Mouse (Mus musculus) ES-CJ7 (cell line): ENCODE measurements at regions not wholly inside any gene's neighbourhood (a gene's known extent, or its start where the extent isn't known, plus 50 kb on each side); places are given as distances from the start of the nearest gene placed in this dataset.

Source experiments
- DNase-seq: peaks from one replicate; pipeline ENCODE4 v3.0.0; 2011; ENCODE audit warnings: low read depth, low spot score

DNA sequence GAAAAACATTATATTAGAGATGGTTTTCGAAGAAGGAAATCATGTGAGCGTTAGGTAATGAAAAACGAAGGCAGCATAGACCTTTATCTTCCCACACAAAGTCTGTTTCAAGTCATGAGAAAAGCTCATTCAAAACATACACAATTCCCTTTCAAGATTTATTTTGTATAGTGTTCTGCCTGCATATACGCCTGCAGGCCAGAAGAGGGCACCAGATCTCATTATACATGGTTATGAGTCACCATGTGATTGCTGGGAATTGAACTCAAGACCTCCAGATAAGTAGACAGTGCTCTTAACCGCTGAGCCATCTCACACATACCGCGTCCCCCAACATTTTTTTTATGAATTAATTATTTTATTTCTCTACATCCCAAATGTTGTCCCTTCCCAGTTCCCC, 578.3 kb upstream of the Ccdc54 start:
- peak; percentile 4 for DNase-seq

DNA sequence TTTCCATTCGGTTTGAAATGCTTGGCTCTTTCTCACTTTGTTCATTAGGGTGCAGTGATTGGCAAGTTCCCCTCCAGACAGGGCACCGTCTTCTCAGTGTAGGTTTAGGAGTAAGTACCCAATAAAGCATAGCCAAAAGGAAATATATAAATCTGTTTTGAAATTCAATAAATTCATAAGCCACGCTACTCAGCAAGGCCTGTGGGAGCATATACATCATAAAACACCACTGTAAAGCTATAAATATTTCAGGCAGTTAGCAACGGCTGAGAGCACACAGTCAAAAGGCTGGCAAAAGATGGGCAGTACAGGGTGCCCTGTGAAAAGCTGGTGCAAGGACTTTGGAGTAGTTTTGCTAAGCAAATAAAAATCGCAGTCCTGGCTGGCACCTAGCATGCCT, 569.8 kb upstream of the Ccdc54 start:
- no peak for DNase-seq

DNA sequence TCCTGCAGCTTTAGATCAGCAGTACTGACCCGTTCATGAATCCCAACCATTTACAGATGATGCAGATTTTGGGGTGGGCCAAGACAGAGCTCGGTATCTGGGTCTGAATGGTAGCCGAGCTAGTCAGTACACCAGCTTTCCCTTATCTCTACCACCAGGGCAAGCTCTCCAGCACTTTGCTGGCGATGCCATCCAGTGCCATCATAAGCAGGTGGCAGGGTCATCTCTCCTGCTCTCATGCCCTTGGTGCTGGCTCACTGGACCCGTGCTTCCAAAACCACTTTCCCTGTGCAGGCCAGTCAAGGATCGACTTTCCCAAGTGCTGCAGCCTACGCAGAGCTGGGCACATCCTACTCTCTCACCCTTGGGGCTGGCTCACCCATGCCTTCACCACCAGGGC, 547.6 kb upstream of the Ccdc54 start:
- DNase-seq = no peak

DNA sequence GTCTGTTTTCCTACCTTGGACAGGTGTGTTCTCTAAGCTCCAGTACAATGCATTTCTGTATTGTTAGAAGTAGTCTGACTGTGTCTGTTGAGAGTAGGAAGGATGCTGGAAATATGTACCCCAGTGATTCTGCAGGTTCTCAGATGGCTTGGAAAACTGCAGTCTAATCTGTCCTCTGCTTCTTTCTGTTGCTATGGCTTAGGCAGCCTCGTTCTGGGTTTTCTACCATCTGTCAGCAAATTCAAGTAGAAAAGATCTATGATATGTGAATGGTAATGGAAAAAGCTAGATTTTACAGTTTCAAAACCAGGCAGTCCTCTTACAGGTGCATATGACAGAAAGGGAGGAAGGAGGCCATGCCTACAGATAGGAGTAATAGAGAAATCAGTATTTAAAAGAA, 528.9 kb upstream of the Ccdc54 start:
- DNase-seq = no peak

DNA sequence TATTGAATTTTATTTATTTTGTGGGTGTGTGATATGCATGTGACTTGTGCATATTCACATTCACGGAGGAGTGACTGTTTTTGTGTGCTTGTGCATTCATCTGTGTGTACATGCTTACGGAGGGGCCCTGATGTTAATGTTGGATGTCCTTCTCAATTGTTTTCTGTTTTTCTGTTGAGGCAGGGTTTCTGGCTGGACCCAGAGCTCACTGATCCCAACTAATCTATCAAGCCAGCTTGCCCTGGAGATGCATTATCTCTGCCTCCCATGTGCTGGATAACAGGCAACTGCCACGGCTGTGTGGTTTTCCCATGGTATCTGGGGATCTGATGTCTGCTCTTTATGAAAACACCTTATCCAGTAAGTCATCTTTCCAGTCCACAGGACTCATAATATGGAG, 527.4 kb upstream of the Ccdc54 start:
- no peak for DNase-seq

DNA sequence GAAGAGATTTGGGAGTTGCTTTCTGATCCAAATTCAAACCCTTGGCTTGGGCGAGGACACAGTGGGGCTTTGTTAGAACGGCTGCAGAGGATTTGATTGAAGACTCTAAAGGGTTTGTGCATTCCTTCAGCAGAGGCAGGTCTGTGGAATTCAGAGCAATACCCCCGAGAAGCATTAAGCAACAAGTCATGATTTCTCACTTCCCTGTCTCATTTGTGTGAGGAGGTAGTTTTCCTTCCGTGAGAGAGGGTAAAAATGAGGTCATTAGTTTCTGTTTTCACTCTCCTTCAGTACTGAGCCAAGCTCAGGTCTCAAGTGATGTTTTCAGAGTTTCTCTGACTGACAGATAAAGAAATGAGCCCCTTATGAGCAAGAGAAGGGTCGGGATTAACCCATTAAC, 526.9 kb upstream of the Ccdc54 start:
- no peak for DNase-seq

DNA sequence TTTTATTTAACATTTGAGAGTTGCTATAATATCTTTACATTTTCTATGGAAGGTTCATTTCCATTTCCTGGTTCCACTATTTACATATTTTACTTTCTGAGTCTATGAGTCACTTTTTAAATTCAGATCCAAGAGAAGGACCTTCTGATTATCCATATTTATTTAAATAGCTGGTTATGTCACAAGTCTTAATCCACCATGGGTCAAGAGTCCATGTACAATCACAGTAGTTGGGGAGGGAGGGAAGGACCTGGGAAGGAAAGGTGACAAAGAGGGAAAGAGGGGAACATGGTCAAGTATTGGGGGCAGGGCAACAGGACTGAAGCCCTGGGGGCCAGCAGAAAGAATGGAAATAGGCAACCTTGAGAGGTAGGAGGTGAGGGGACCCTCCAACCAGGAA, 518.9 kb upstream of the Ccdc54 start:
- DNase-seq = no peak

DNA sequence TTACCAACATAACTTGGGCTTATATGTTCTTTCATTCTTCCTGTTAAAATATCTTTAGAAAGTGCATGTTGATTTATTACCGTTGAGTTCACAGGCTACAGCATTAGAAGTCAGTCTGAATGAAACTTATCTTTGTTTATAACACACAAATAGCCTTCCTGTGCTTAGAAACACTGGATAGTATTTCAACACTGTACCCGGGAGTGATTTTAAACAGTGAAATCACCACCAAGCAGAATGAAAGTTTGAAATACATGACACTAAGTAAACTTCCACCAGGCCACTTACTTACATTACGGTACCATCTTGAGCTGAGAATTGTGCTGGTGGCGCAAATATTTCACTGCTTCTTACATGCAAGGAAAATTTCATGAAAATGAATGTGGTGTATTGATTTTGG, 516.5 kb upstream of the Ccdc54 start:
- DNase-seq = no peak

DNA sequence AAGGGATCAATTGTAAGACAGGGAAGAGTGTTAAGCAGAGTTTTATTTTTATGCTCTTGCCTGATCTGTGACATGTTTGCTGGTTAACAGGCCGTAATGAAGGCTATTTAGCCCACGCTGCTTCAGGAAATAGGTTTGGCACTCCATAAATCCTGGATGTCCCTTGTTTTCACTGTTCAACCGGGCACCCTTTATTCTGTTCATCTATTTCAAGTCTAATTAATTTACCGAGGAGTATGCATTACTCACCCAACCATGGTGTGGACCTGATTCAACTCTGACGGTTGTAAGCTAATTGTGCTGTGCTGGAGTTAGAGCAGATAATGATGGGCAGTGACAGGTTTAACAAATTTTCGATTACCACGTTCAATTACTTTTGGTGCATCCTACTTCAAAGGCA, 495.6 kb upstream of the Ccdc54 start:
- no peak for DNase-seq

DNA sequence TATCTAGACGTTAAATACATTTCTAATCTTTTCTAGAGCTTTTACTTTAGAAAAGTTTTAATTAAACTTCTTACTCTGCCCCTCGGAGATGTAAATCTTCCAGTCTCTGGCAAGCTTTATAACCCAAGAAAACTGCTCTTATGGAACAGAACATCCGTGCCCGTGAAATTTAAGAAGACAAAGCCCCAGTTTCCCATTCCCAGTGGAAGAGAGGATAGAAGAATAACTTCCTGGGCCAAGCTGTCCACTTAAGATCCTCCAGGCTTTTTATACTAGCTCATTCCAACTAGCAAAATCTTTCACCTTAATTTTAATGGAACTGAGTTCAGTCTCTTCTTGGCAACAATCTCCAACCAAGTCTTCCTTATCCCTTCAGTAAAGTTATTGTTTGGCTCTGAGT, 489.2 kb upstream of the Ccdc54 start:
- DNase-seq = no peak

DNA sequence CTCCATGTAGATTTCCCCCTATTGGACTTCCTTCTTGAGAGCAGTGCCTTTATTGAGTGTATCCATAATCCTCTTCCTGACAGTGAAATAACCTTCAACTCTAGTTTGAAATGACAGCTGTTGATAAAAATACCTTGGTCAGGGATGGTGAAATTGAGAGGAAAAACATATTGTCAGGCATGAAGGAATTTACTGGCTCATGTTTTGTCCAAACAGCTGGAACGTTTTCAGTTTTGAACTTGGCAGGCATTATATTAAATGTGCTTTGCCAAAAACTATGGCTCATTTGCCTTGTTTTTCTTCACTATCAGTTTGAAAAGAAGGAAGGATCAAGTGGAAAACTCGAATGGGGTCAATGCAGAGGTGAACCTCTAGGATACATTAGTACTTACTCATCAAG, 457.7 kb upstream of the Ccdc54 start:
- DNase-seq = no peak

DNA sequence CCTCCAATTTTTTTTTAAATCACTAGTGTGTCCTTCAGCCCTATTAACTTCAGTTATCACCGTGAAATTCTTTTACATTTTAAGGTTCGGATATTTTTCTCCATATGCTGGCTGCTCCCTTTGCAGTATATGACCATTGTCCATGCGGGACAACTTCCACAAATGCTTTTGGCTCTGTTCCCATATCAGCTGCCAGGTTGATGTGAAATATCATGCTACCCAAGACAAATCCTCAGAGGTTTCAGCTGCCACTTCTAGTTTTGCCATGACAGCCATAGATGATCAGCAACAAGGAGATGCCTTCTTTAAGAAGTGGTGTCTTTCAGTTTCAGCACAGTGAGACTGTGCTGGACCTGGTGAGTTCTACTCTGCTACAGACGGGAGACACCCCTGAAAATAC, 457.2 kb upstream of the Ccdc54 start:
- no peak for DNase-seq

DNA sequence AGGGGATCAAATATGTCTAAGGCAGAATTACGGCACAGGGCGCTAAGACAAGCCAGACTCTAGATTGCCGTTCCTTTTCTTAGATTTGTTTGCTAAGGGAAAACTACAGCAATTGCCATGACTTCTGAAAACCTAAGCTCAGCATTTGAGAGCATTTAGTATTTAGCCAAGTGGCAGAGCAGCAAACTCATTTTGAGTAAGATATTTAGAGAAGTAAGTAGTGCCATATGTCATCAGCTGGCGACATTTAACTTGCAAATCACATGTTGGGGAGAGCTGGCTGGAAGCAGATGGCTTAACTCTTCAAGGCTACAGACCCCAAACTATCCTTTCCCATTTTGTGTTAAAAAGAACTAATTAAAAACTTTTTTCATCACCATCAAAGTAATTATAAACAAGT, 450.4 kb upstream of the Ccdc54 start:
- no peak for DNase-seq

DNA sequence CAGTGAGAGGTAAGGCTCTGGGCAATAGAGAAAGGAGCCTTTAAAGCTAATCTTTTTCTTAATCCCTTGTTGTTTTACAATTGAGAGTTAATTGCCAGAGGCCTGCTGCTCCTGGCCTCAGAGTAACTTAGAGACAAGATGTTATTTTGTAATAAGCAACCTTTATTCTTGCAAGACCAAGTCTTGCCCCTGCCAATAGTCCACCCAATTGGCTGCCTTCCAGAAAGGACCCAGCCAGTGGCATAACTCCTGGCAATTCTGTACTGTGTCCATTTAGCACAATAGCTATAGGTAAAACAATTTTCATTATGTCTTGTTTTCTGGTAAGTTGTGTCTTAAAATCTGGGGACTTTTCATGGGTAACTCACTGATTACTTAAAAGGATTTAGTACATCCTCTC, 411.9 kb upstream of the Ccdc54 start:
- DNase-seq = no peak

DNA sequence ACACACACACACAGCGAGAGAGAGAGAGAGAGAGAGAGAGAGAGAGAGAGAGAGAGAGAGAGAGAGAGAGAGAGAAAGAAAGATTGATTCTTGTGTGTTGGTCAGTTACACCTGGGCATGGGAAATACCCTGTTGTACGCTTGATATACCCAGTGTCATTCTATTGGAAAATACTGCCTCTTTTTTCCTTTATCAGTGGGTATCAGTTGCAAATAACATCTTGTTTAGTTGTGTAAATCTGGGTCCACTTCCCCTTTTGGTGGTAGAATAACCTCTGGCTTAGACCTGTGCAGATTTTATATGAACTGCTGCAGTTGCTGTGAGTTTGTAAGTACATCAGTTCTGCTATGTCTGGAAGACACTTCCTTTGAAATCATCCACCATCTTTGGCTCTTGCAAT, 373.4 kb upstream of the Ccdc54 start:
- DNase-seq = no peak

DNA sequence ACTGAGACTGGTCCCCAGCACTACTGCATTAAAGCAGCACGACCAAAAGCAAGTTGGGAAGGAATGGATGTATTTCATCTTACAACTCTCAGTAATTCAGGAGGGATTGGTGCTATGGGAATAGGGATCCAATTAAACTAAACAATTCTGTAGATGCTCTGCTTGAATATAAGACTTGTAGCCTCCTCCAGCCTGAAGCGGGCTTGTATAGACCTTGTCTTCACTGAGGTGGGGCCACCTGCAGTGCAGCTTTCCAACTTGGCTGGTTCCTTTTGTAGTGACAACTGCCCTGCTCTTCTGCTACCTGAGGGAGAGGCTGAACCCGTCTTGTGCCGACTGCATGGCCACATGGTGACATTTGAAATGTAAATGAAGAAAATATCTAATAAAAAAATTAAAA, 353.1 kb upstream of the Ccdc54 start:
- DNase-seq = peak; percentile 22

DNA sequence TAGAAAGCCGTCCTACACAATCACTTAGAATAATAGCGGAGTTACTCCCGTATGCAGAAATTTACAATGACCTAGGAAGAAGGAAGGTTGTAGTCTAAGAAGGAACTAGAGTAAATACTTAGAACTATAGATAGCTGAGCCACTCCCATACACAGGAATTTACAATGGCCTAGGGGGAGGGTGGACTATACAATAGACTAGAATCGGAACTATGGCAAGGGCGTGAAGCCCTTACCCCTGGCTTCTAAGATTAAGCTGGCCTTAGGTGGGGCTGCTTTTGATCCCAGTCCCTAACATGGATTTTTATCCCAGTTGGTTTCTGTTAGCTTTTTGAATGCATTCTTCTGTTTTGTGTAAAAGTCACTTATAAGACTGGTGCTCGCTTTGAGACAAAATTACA, 352.6 kb upstream of the Ccdc54 start:
- DNase-seq = peak; percentile 17

DNA sequence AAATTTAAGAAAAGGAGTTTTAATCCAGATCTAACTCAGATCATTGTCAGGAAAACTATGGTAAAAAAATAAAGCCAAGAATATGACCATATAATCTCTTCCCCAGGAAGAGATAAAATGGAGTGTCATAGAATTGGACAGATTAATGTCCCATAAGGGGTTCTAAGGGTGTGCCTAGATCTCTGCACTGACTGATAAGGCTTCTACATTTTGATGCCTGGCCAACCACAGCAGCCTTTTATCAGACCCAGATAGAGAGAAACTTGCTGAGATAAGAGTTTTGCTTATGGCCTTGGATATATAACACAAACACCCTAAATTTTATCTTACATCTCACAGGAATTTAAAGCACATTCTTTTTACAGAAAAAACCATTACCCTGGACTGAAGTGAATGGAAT, 351.3 kb upstream of the Ccdc54 start:
- DNase-seq = no peak

DNA sequence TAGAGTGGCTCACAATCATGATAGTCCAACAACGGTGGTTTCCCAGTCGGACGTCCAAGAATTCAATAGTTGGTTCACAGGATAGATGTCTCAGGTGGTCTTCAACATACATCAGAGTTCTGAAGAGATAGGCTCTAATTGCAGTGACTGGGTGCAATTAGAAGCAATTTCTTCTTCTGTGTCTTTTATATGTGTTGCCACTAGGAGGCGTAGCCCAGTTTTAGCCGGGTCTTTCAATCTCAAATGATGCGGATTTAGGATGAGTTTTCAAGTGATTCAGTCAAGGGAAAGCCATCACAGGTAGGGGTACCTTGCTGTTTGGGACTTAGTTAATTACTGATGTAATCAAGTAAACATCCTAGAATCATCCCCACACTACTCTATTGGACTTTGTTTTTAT, 348.4 kb upstream of the Ccdc54 start:
- DNase-seq = peak; percentile 49

DNA sequence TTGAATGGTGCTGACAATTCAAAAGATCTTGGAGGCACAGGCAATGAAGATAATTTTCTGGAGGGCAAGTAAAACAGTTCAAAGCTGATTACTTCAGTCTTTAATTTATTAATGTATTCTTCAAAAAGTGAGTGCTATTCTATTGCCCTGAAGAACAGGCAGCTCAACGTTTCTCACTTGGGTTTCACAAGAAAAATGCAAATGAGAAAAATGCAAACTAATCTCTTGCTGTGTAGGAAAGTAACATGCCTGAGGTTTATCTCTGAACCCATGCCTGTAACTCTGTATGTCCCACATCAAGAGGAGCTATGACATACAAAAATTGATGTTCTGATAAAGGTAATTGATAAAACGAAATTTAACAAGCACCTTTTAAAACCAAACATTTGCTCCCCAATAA, 316.8 kb upstream of the Ccdc54 start:
- no peak for DNase-seq

DNA sequence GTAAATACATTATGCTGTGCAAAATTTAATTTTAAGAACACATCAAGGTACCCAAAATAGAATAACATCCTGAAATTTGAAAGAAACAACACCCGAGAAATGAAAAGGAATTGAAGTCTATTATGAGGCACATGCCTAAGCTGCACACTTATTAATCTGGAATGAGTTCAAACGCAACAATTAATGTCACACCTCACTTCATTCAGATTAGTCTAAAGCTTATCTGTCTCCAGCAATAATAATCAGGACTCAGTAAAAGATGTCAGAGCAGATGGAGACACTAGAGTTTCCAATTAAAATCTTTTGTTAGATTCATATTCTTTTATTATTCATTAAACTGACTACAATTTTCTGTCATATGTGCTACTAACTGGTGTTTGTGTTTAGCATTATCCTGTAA, 308.2 kb upstream of the Ccdc54 start:
- no peak for DNase-seq

DNA sequence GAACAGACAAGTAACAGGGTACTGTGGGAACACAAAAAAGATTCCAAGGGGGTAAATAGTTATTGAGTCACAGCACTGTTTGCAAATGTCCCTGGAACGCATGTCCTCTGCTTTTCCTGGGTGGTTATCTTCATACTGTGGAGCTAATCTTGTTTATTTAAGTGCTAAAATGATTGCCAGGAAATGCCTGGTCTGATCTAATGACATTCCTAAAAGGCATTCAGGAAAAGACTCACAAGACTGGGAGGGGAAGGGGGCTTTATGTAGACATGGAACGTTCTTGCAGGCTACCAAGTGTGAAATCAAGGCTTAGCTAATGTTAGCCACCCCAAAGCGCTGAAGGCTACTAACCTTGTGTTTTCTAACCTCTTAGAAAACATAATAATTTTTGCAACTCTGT, 287.0 kb upstream of the Ccdc54 start:
- DNase-seq = no peak

DNA sequence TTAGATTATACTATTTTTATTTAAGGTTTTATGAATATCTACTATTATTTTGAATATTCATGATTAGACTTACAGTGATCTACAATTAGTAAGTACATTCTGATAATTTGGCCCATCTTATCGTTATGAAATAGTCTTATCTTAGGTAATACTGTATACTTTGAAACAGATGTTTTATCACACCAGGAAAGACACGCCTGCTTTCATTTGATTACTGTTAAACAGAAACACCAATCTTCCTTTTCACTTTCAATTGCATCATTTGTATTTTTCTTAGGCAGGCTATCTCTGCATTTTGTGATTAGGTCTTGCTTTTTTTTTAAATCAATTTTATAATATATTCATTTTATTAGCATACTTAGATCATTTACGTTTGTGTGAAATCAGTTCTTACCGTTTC, 280.4 kb upstream of the Ccdc54 start:
- no peak for DNase-seq

DNA sequence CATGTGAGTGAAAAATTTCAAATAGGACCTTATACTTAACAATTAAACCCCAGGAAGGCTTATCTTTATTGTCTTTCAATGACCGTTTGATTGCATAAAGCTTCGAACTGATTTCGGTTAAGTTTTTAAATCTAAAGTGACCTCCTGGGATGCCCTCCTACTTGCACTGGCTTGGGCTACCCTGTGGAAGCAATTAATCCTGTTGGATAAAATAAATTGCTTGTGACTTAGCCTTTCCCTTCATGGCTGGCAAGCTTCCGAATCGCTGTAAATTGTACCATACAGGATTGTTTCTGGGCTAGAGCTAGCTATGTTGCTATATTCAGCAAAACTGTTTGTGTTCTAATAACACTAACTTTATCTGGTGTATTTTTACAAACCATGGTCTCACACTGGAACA, 272.6 kb upstream of the Ccdc54 start:
- DNase-seq = no peak

DNA sequence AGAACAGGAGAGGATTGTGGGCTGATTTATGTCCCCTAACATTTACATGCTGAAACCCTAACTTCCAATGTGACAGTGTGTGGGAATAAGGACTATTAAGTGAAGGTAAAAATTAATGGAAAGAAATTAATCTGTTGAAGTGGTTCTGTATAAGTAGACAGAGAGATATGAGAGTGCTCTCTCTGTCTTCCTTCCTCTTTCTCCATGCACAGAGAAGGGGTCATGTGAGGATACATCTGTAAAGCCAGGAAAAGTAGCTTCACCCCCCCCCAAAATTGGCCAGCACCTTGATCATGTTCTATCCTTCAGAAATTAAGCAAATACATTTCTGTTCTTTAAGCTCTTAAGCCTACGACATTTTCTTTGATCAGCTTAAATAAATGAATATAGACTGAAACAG, 268.6 kb upstream of the Ccdc54 start:
- DNase-seq = no peak
